Mouse (Mus musculus) stomach, adult 2 months (tissue): ENCODE measurements around the gene Bckdha. TPM values are rescaled to one million over a fixed set of nuclear protein-coding genes. Genes with fewer than 3 reads are reported as not detected.

Experiments used
- polyA plus RNA-seq: library from polyadenylated mRNA; depleted of rRNA; stranded (reverse); fragments of >200 nt; gene quantifications from 2 replicates; pipeline ENCODE4 v1.2.3, GENCODE M21; 2012; rRNA removed

The Bckdha gene
- polyA plus RNA-seq: 233 and 278 TPM in 2 replicates

GRCm38 (mm10) chr7:25658657-25659472 is at the start of gene Bckdha, which contains the start of gene Exosc5:
Bckdha (minus strand) TSS chr7:25658981.
Exosc5 (plus strand) TSS chr7:25659164.

GRCm38 (mm10) chr7:25686680-25687531 is 28.1 kb upstream of the Bckdha start, which contains the start of gene Tgfb1:
Tgfb1 (plus strand) TSS chr7:25687002.

GRCm38 (mm10) chr7:25680514-25681258 is 21.9 kb upstream of the Bckdha start, which contains the start of gene B9d2:
B9d2 (plus strand) TSS chr7:25680780.

GRCm38 (mm10) chr7:25674719-25675300 is 16.0 kb upstream of the Bckdha start, which contains the start of gene Tmem91:
Tmem91 (minus strand) TSS chr7:25675166.

GRCm38 (mm10) chr7:25626509-25627430 is 32.0 kb downstream of the Bckdha start, which contains the start of gene B3gnt8:
B3gnt8 (plus strand) TSS chr7:25626654.

GRCm38 (mm10) chr7:25618865-25619721 is 39.7 kb downstream of the Bckdha start, which contains the start of gene Dmac2:
Dmac2 (plus strand) TSS chr7:25619414.

GRCm38 (mm10) chr7:25615706-25616011 is 43.1 kb downstream of the Bckdha start, which contains the start of gene Erich4:
Erich4 (minus strand) TSS chr7:25615892.

Other genes starting within 250 kb of the Bckdha start
- 73.0 and 75.1 TPM in 2 replicates for gene Cxcl17, start 246.1 kb downstream of the Bckdha start, polyA plus RNA-seq
- 4.1 and 5.9 TPM in 2 replicates for gene Ceacam1, start 181.4 kb downstream of the Bckdha start, polyA plus RNA-seq
- gene Ceacam2, start 119.1 kb downstream of the Bckdha start, polyA plus RNA-seq: not detected in 2 replicates
- not detected in 2 replicates for gene Erich4, start 43.1 kb downstream of the Bckdha start, polyA plus RNA-seq
- gene Dmac2, start 39.6 kb downstream of the Bckdha start, polyA plus RNA-seq: 43.1 and 44.3 TPM in 2 replicates
- gene B3gnt8, start 32.3 kb downstream of the Bckdha start, polyA plus RNA-seq: 7.9 and 10.2 TPM in 2 replicates
- gene Exosc5, start 183 bp upstream of the Bckdha start, polyA plus RNA-seq: 50.2 and 58.9 TPM in 2 replicates
- 0.14 and 0.45 TPM in 2 replicates for gene Tmem91, start 16.2 kb upstream of the Bckdha start, polyA plus RNA-seq
- gene B9d2, start 21.8 kb upstream of the Bckdha start, polyA plus RNA-seq: 16.9 and 24.4 TPM in 2 replicates
- 11.9 and 17.6 TPM in 2 replicates for gene Tgfb1, start 28.0 kb upstream of the Bckdha start, polyA plus RNA-seq
- gene Ccdc97, start 60.1 kb upstream of the Bckdha start, polyA plus RNA-seq: 33.8 and 34.5 TPM in 2 replicates
- gene Hnrnpul1, start 95.8 kb upstream of the Bckdha start, polyA plus RNA-seq: 19.3 and 19.7 TPM in 2 replicates
- 24.4 and 24.7 TPM in 2 replicates for gene Axl, start 129.7 kb upstream of the Bckdha start, polyA plus RNA-seq
- 302 and 325 TPM in 2 replicates for gene Cyp2s1, start 157.9 kb upstream of the Bckdha start, polyA plus RNA-seq
- gene Cyp2b10, start 238.6 kb upstream of the Bckdha start, polyA plus RNA-seq: 0.26 and 0.31 TPM in 2 replicates